Mouse (Mus musculus): Measurements from ENCODE around the gene Acoxl. TPM values are rescaled to one million over a fixed set of nuclear protein-coding genes. Genes with fewer than 3 reads are reported as not detected.

Gene Acoxl
- polyA plus RNA-seq, 1 experiment from 2014 or later = 0.39 TPM

GRCm38 (mm10) chr2:127864381-127864780, 25.7 kb downstream of the Acoxl start:
- no peaks in the 10 kb centered on the region for H3K9me3 ChIP-seq (replicated peaks; ENCODE audit: control insufficient read depth, low read length)
- DNase-seq (ENCODE audit: low spot score) = peak; percentile 67
- H3K4me2 ChIP-seq (ENCODE audit: low read depth, low read length) = no peak overlapping the region
- ATAC-seq (replicated peaks; ENCODE audit: insufficient number of reproducible peaks, low FRiP score, low TSS enrichment, low read depth) = no peak
- no peak overlapping the region for H3K9ac ChIP-seq (replicated peaks; ENCODE audit: low read length)
- H3K36me3 ChIP-seq (replicated peaks; ENCODE audit: control insufficient read depth, insufficient read depth, low read depth, low read length) = no peaks in the 10 kb centered on the region
- H3K4me3 ChIP-seq (ENCODE audit: low read depth, low read length) = no peak overlapping the region
- WGBS = 36% methylated on average over 4 of the region's 4 CpGs
- H3K27me3 ChIP-seq (ENCODE audit: control insufficient read depth, insufficient read depth, low read length) = no peaks in the 10 kb centered on the region
- H3K4me1 ChIP-seq (ENCODE audit: control insufficient read depth, insufficient read depth, low read length) = no peaks in the 10 kb centered on the region
- no peak overlapping the region for H3K27ac ChIP-seq (replicated peaks; ENCODE audit: low read depth, low read length)

DNA sequence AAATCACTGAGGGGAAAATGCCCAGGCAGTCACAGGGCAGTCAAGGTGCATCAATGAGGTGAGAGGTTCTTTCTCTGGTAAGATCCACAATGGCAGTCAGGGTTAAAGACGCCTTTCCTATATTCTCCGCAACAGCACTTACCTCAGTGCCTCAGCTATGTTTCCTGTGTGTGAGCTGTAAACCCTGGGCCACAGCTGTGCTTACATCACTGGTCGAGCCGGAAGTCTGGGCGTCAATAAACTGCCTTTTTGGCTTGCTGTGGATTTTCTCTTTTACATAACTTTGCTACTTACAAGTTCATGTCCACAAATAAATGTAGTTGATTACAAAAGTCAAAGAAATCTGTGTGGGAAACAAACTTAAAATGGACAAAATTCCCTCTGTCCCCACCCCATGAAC, 42.4 kb downstream of the Acoxl start:
- Histone ChIP-seq H3K4me1 (ENCODE audit: control insufficient read depth, insufficient read depth, low read length) (no peaks in the 10 kb centered on the region), H3K4me3 (ENCODE audit: low read depth, low read length) (no peak overlapping the region), H3K27ac (replicated peaks; ENCODE audit: low read depth, low read length) (no peak overlapping the region), H3K9ac (replicated peaks; ENCODE audit: low read length) (no peak overlapping the region), H3K9me3 (replicated peaks; ENCODE audit: control insufficient read depth, low read length) (no peaks in the 10 kb centered on the region), H3K4me2 (ENCODE audit: low read depth, low read length) (no peak overlapping the region), H3K36me3 (replicated peaks; ENCODE audit: control insufficient read depth, insufficient read depth, low read depth, low read length) (no peaks in the 10 kb centered on the region), H3K27me3 (ENCODE audit: control insufficient read depth, insufficient read depth, low read length) (no peaks in the 10 kb centered on the region)
- WGBS = 85% methylated on average over 5 of the region's 5 CpGs
- DNase-seq (ENCODE audit: low spot score) (no peak), ATAC-seq (replicated peaks; ENCODE audit: insufficient number of reproducible peaks, low FRiP score, low TSS enrichment, low read depth) (no peak)

DNA sequence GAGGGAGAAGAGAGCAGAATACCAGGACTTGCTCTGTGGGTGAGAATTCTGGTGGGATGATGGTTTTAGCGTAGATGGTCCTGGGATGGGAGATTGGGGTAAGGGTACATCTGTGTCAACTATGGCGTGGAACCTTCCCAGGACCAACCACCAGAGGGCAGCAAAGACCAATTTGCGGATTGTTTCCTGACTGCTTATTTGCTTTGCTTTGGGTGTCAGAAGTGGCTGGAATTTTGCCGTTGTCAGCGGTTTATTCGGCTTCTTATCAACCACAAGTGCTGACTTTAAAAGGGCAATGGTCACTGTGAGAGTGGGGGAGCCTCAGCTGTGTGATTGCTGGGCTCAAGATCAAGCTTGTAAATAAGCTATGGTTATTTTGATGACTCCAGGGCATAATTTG, 50.8 kb downstream of the Acoxl start:
- Histone ChIP-seq H3K9me3 (replicated peaks; ENCODE audit: control insufficient read depth, low read length) (no peaks in the 10 kb centered on the region), H3K4me2 (ENCODE audit: low read depth, low read length) (no peak overlapping the region), H3K27ac (replicated peaks; ENCODE audit: low read depth, low read length) (no peak overlapping the region), H3K27me3 (ENCODE audit: control insufficient read depth, insufficient read depth, low read length) (no peaks in the 10 kb centered on the region), H3K4me3 (ENCODE audit: low read depth, low read length) (no peak overlapping the region), H3K4me1 (ENCODE audit: control insufficient read depth, insufficient read depth, low read length) (no peaks in the 10 kb centered on the region), H3K36me3 (replicated peaks; ENCODE audit: control insufficient read depth, insufficient read depth, low read depth, low read length) (no peaks in the 10 kb centered on the region), H3K9ac (replicated peaks; ENCODE audit: low read length) (no peak overlapping the region)
- 5% methylated on average over 6 of the region's 6 CpGs for WGBS
- DNase-seq (ENCODE audit: low spot score) = peak; percentile 94
- ATAC-seq (replicated peaks; ENCODE audit: insufficient number of reproducible peaks, low FRiP score, low TSS enrichment, low read depth) = peak; percentile 69; the same call in 1 of the 2 replicates

DNA sequence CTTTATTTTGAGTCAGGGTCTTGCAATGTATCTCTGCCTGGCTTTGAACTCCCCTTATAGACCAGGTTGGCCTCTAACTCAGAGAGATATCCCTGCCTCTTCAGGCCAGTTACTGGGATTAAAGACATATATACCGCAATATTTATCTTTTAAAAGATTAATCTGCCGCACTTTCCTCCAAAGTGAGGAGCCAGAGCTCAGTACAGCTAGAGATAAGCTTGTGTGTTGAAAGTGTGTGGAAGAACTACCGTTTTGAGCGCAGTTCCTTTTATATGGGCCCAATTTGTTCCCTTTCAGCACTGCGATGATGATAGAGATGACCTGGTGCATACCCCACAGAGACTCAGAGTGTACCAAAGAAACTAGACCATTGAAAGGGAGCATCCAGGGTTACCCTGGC, 51.3 kb downstream of the Acoxl start:
- H3K36me3 ChIP-seq (replicated peaks; ENCODE audit: control insufficient read depth, insufficient read depth, low read depth, low read length) = no peaks in the 10 kb centered on the region
- ATAC-seq (replicated peaks; ENCODE audit: insufficient number of reproducible peaks, low FRiP score, low TSS enrichment, low read depth) (no peak), DNase-seq (ENCODE audit: low spot score) (no peak)
- no peak overlapping the region for H3K4me2 ChIP-seq (ENCODE audit: low read depth, low read length)
- no peak overlapping the region for H3K4me3 ChIP-seq (ENCODE audit: low read depth, low read length)
- no peak overlapping the region for H3K9ac ChIP-seq (replicated peaks; ENCODE audit: low read length)
- H3K27me3 ChIP-seq (ENCODE audit: control insufficient read depth, insufficient read depth, low read length) = no peaks in the 10 kb centered on the region
- WGBS = 91% methylated on average over 5 of the region's 5 CpGs
- no peaks in the 10 kb centered on the region for H3K4me1 ChIP-seq (ENCODE audit: control insufficient read depth, insufficient read depth, low read length)
- no peaks in the 10 kb centered on the region for H3K9me3 ChIP-seq (replicated peaks; ENCODE audit: control insufficient read depth, low read length)
- H3K27ac ChIP-seq (replicated peaks; ENCODE audit: low read depth, low read length) = no peak overlapping the region

DNA sequence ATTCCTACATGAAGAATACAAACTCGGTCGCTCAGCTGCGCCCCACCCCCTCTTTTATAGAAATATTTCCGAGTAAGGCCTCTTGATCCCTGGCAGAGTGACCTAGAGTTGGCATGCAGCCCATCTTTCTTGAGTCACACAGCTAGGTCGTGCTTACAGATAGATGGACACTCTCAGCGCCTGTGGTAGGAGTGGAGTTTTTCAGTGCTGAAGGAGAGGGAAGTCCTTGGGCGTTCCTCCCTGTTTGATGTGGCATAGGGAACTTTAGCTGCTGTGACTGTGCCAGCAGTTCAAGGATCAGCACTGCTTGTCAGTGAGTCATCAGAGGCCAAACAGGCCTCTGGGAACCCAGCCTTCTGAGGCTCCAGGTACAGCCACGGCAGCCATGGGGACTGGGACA, 51.9 kb downstream of the Acoxl start:
- H3K4me3 ChIP-seq (ENCODE audit: low read depth, low read length) = no peak overlapping the region
- DNase-seq (ENCODE audit: low spot score) = no peak
- no peaks in the 10 kb centered on the region for H3K4me1 ChIP-seq (ENCODE audit: control insufficient read depth, insufficient read depth, low read length)
- H3K9me3 ChIP-seq (replicated peaks; ENCODE audit: control insufficient read depth, low read length) = no peaks in the 10 kb centered on the region
- 77% methylated on average over 8 of the region's 8 CpGs for WGBS
- ATAC-seq (replicated peaks; ENCODE audit: insufficient number of reproducible peaks, low FRiP score, low TSS enrichment, low read depth) = no peak
- H3K9ac ChIP-seq (replicated peaks; ENCODE audit: low read length) = no peak overlapping the region
- H3K27me3 ChIP-seq (ENCODE audit: control insufficient read depth, insufficient read depth, low read length) = no peaks in the 10 kb centered on the region
- no peaks in the 10 kb centered on the region for H3K36me3 ChIP-seq (replicated peaks; ENCODE audit: control insufficient read depth, insufficient read depth, low read depth, low read length)
- H3K27ac ChIP-seq (replicated peaks; ENCODE audit: low read depth, low read length) = no peak overlapping the region
- H3K4me2 ChIP-seq (ENCODE audit: low read depth, low read length) = no peak overlapping the region

- no peak overlapping the region for H3K4me3 ChIP-seq (ENCODE audit: low read depth, low read length)
- no peaks in the 10 kb centered on the region for H3K27me3 ChIP-seq (ENCODE audit: control insufficient read depth, insufficient read depth, low read length)
- H3K9me3 ChIP-seq (replicated peaks; ENCODE audit: control insufficient read depth, low read length) = no peaks in the 10 kb centered on the region
- H3K9ac ChIP-seq (replicated peaks; ENCODE audit: low read length) = no peak overlapping the region
- H3K4me2 ChIP-seq (ENCODE audit: low read depth, low read length) = no peak overlapping the region
- H3K36me3 ChIP-seq (replicated peaks; ENCODE audit: control insufficient read depth, insufficient read depth, low read depth, low read length) = no peaks in the 10 kb centered on the region
- ATAC-seq (replicated peaks; ENCODE audit: insufficient number of reproducible peaks, low FRiP score, low TSS enrichment, low read depth) (no peak), DNase-seq (ENCODE audit: low spot score) (no peak)
- no peaks in the 10 kb centered on the region for H3K4me1 ChIP-seq (ENCODE audit: control insufficient read depth, insufficient read depth, low read length)
- 93% methylated on average over 3 of the region's 3 CpGs for WGBS
- H3K27ac ChIP-seq (replicated peaks; ENCODE audit: low read depth, low read length) = no peak overlapping the region
Measured at GRCm38 (mm10) chr2:127891056-127891455, 52.4 kb downstream of the Acoxl start.

- no peak overlapping the region for H3K4me3 ChIP-seq (ENCODE audit: low read depth, low read length)
- H3K27ac ChIP-seq (replicated peaks; ENCODE audit: low read depth, low read length) = no peak overlapping the region
- no peaks in the 10 kb centered on the region for H3K4me1 ChIP-seq (ENCODE audit: control insufficient read depth, insufficient read depth, low read length)
- H3K9me3 ChIP-seq (replicated peaks; ENCODE audit: control insufficient read depth, low read length) = no peaks in the 10 kb centered on the region
- H3K9ac ChIP-seq (replicated peaks; ENCODE audit: low read length) = no peak overlapping the region
- ATAC-seq (replicated peaks; ENCODE audit: insufficient number of reproducible peaks, low FRiP score, low TSS enrichment, low read depth) (no peak), DNase-seq (ENCODE audit: low spot score) (no peak)
- WGBS = 23% methylated on average over 6 of the region's 6 CpGs
- H3K27me3 ChIP-seq (ENCODE audit: control insufficient read depth, insufficient read depth, low read length) = no peaks in the 10 kb centered on the region
- no peaks in the 10 kb centered on the region for H3K36me3 ChIP-seq (replicated peaks; ENCODE audit: control insufficient read depth, insufficient read depth, low read depth, low read length)
- no peak overlapping the region for H3K4me2 ChIP-seq (ENCODE audit: low read depth, low read length)
Measured at GRCm38 (mm10) chr2:127894890-127895289, 56.2 kb downstream of the Acoxl start.

GRCm38 (mm10) chr2:127897718-127898117, 59.0 kb downstream of the Acoxl start:
- Histone ChIP-seq H3K9ac (replicated peaks; ENCODE audit: low read length) (no peak overlapping the region), H3K4me1 (ENCODE audit: control insufficient read depth, insufficient read depth, low read length) (no peaks in the 10 kb centered on the region), H3K9me3 (replicated peaks; ENCODE audit: control insufficient read depth, low read length) (no peaks in the 10 kb centered on the region), H3K36me3 (replicated peaks; ENCODE audit: control insufficient read depth, insufficient read depth, low read depth, low read length) (no peaks in the 10 kb centered on the region), H3K27me3 (ENCODE audit: control insufficient read depth, insufficient read depth, low read length) (no peaks in the 10 kb centered on the region), H3K4me2 (ENCODE audit: low read depth, low read length) (no peak overlapping the region), H3K27ac (replicated peaks; ENCODE audit: low read depth, low read length) (no peak overlapping the region), H3K4me3 (ENCODE audit: low read depth, low read length) (no peak overlapping the region)
- ATAC-seq (replicated peaks; ENCODE audit: insufficient number of reproducible peaks, low FRiP score, low TSS enrichment, low read depth) (no peak), DNase-seq (ENCODE audit: low spot score) (no peak)
- 63% methylated on average over 5 of the region's 5 CpGs for WGBS
